Mouse (Mus musculus): ENCODE measurements around the gene Fosl2.

The Fosl2 gene

GRCm38 (mm10) chr5:32195857-32196609, 60.4 kb downstream of the Fosl2 start:
- POLR2A ChIA-PET = interaction anchor here in 1 of 4 experiments (1.0 to 1.4 kb wide), 3 partner anchors 13 to 597 kb away, joined by 3 read pairs; no protein-coding TSS in a partner anchor
- CTCF ChIA-PET = interaction anchor here in 2 of 4 experiments (0.5 to 1.0 kb wide), 4 partner anchors 9 to 839 kb away, joined by 3 to 4 read pairs (median 3); no protein-coding TSS in a partner anchor

- ChIA-PET POLR2A (interaction anchor here in 2 of 4 experiments (0.9 to 1.5 kb wide), 8 partner anchors 10 to 601 kb away, joined by 3 to 9 read pairs (median 4); partner anchors contain the start of gene Mrpl33 (in 1 of the 2)), CTCF (interaction anchor here (0.5 to 4.7 kb wide), 34 partner anchors 9 to 979 kb away, joined by 3 to 59 read pairs (median 4); partner anchors contain the start of gene Mrpl33 (in 3 of the 4))
Measured at GRCm38 (mm10) chr5:32197698-32198097, 62.1 kb downstream of the Fosl2 start.

GRCm38 (mm10) chr5:32199136-32199535, 63.5 kb downstream of the Fosl2 start:
- ChIA-PET POLR2A (interaction anchor here in 2 of 4 experiments (0.9 to 1.3 kb wide), 3 partner anchors 8 to 603 kb away, joined by 3 read pairs; partner anchors contain the start of gene Mrpl33 (in 1 of the 2)), CTCF (interaction anchor here in 3 of 4 experiments (0.6 to 4.7 kb wide), 5 partner anchors 10 to 636 kb away, joined by 3 to 59 read pairs (median 7); partner anchors contain the start of gene Mrpl33 (in 1 of the 3))

- CTCF ChIA-PET = interaction anchor here in 2 of 4 experiments (0.6 to 4.7 kb wide), 3 partner anchors 32 to 637 kb away, joined by 3 to 59 read pairs (median 7); partner anchors contain the start of gene Mrpl33 (in 1 of the 2)
- POLR2A ChIA-PET = interaction anchor here in 1 of 4 experiments (1.3 kb wide), 1 partner anchor 23 kb away, joined by 3 read pairs; no protein-coding TSS in a partner anchor
Measured at GRCm38 (mm10) chr5:32199594-32199993, 64.0 kb downstream of the Fosl2 start.

GRCm38 (mm10) chr5:32204653-32205052, 69.1 kb downstream of the Fosl2 start:
- ChIA-PET CTCF (interaction anchor here (0.5 to 3.2 kb wide), 28 partner anchors 8 to 1879 kb away, joined by 3 to 13 read pairs (median 4); partner anchors contain the start of gene Mrpl33 (in 1 of the 4)), POLR2A (interaction anchor here in 2 of 4 experiments (0.9 to 1.1 kb wide), 2 partner anchors 12 to 22 kb away, joined by 3 to 4 read pairs; no protein-coding TSS in a partner anchor)

GRCm38 (mm10) chr5:32206726-32207125, 71.1 kb downstream of the Fosl2 start:
- ChIA-PET CTCF (interaction anchor here in 1 of 4 experiments (3.2 kb wide), 1 partner anchor 10 kb away, joined by 12 read pairs; no protein-coding TSS in a partner anchor), POLR2A (interaction anchor here in 2 of 4 experiments (0.6 to 1.3 kb wide), 3 partner anchors 8 to 579 kb away, joined by 3 read pairs; no protein-coding TSS in a partner anchor)
